Mouse (Mus musculus) forebrain, embryonic 14.5 days (tissue): ENCODE measurements around the gene Midn. TPM values are rescaled to one million over a fixed set of nuclear protein-coding genes. Genes with fewer than 3 reads are reported as not detected.

ENCODE experiments used
- ATAC-seq: fragments of 200-750 bp; cut with Nextera tagmentation; 2 replicates; pipeline ENCODE4 v1.8.0; 2017; ENCODE audit warnings: mild to moderate bottlenecking, moderate library complexity
- DNase-seq: peaks from one replicate; pipeline ENCODE4 v3.0.0-alpha.2; 2015; ENCODE audit warnings: low spot score
- H3K27ac ChIP-seq: fragments of 300-500 bp; sonication (generic); 2 replicates; pipeline ENCODE4 v1.5.1; 2014; ENCODE audit warnings: low read depth, mild to moderate bottlenecking, control low read depth, low read length, moderate library complexity
- H3K27me3 ChIP-seq: fragments of 300-500 bp; sonication (generic); replicated peaks from 2 replicates; pipeline ENCODE4 v1.6.1; 2014; ENCODE audit warnings: low read length, control low read depth, mixed read lengths; ENCODE audit not compliant: control insufficient read depth, insufficient read depth
- H3K36me3 ChIP-seq: fragments of 300-500 bp; sonication (generic); 2 replicates; pipeline ENCODE4 v1.6.1; 2014; ENCODE audit warnings: low read length, control low read depth; ENCODE audit not compliant: control insufficient read depth, insufficient read depth
- H3K4me1 ChIP-seq: fragments of 300-500 bp; sonication (generic); 2 replicates; pipeline ENCODE4 v1.6.1; 2014; ENCODE audit warnings: antibody characterized with exemption, low read length, control low read depth; ENCODE audit not compliant: control insufficient read depth, insufficient read depth
- H3K4me2 ChIP-seq: fragments of 300-500 bp; sonication (generic); 2 replicates; pipeline ENCODE4 v1.6.1; 2014; ENCODE audit warnings: mild to moderate bottlenecking, control low read depth, low read length
- H3K4me3 ChIP-seq: fragments of 300-500 bp; sonication (generic); 2 replicates; pipeline ENCODE4 v1.5.1; 2014; ENCODE audit warnings: low read depth, low read length, control low read depth
- H3K9ac ChIP-seq: fragments of 300-500 bp; sonication (generic); 2 replicates; pipeline ENCODE4 v1.6.1; 2014; ENCODE audit warnings: mild to moderate bottlenecking, low read length, control low read depth, moderate library complexity
- H3K9me3 ChIP-seq: fragments of 300-500 bp; sonication (generic); replicated peaks from 2 replicates; pipeline ENCODE4 v1.6.1; 2016; ENCODE audit warnings: low read length, control low read depth, mixed read lengths; ENCODE audit not compliant: control insufficient read depth
- WGBS: fragments of 180-500 bp; shearing (Covaris S2); extraction: QIAGEN DNeasy Blood & Tissue Kit; methylation state at CpG from one replicate; pipeline ENCODE4 v1.1.7; 2014; 5-methylcytosine and 5-hydroxymethylcytosine counted together
- polyA plus RNA-seq: library from polyadenylated mRNA; unstranded; fragments of >200 nt; fragmentation: Nextera tagmentation; extraction: Ambion mirVana; gene quantifications from 2 replicates; pipeline ENCODE4 v1.2.1, GENCODE M21; 2014

Midn gene
- polyA plus RNA-seq, 1 experiment from 2014 or later, result 67.0 TPM

GRCm38 (mm10) chr10:80207676-80208075 is 59.6 kb downstream of the Midn start:
- no peak overlapping the region for H3K4me3 ChIP-seq
- 51% methylated on average over 10 of the region's 10 CpGs for WGBS
- no peak overlapping the region for H3K4me2 ChIP-seq
- H3K27me3 ChIP-seq, result no peaks in the 10 kb centered on the region
- ATAC-seq, result no peak
- H3K4me1 ChIP-seq, result peaks cover 11% of the 10 kb centered on the region
- H3K9ac ChIP-seq, result peak overlapping the region; percentile 1; the same call in 1 of the 2 replicates
- H3K27ac ChIP-seq, result no peak overlapping the region
- no peaks in the 10 kb centered on the region for H3K36me3 ChIP-seq
- no peaks in the 10 kb centered on the region for H3K9me3 ChIP-seq
- DNase-seq, result no peak

Other genes with a start within 250 kb of the Midn start
- 40.5 and 47.6 TPM in 2 replicates for gene Med16, start 239.3 kb upstream of the Midn start, polyA plus RNA-seq
- gene Gm26602, start 237.4 kb upstream of the Midn start, polyA plus RNA-seq, result 6.0 and 21.9 TPM in 2 replicates
- 1.6 and 1.8 TPM in 2 replicates for gene Kiss1r, start 231.3 kb upstream of the Midn start, polyA plus RNA-seq
- gene R3hdm4, start 227.1 kb upstream of the Midn start, polyA plus RNA-seq, result 175 and 197 TPM in 2 replicates
- gene Arid3a, start 221.2 kb upstream of the Midn start, polyA plus RNA-seq, result 1.1 and 2.3 TPM in 2 replicates
- gene Wdr18, start 188.1 kb upstream of the Midn start, polyA plus RNA-seq, result 96.4 and 101 TPM in 2 replicates
- gene Grin3b, start 177.6 kb upstream of the Midn start, polyA plus RNA-seq, result 0.23 and 0.40 TPM in 2 replicates
- gene Tmem259, start 163.9 kb upstream of the Midn start, polyA plus RNA-seq, result 10.5 and 13.4 TPM in 2 replicates
- gene Cnn2, start 159.7 kb upstream of the Midn start, polyA plus RNA-seq, result 33.2 and 40.0 TPM in 2 replicates
- gene Abca7, start 151.8 kb upstream of the Midn start, polyA plus RNA-seq, result 2.1 and 3.1 TPM in 2 replicates
- 1.1 and 1.5 TPM in 2 replicates for gene Arhgap45, start 131.6 kb upstream of the Midn start, polyA plus RNA-seq
- gene Polr2e, start 108.5 kb upstream of the Midn start, polyA plus RNA-seq, result 205 and 219 TPM in 2 replicates
- 555 and 632 TPM in 2 replicates for gene Gpx4, start 101.1 kb upstream of the Midn start, polyA plus RNA-seq
- 8.1 and 11.1 TPM in 2 replicates for gene Sbno2, start 42.7 kb upstream of the Midn start, polyA plus RNA-seq
- 25.5 and 27.7 TPM in 2 replicates for gene Stk11, start 32.5 kb upstream of the Midn start, polyA plus RNA-seq
- 412 and 467 TPM in 2 replicates for gene Atp5d, start 9.6 kb upstream of the Midn start, polyA plus RNA-seq
- 41.0 and 42.4 TPM in 2 replicates for gene Cbarp, start 7.4 kb upstream of the Midn start, polyA plus RNA-seq
- 239 and 266 TPM in 2 replicates for gene Cirbp, start 17.7 kb downstream of the Midn start, polyA plus RNA-seq
- 7.2 and 9.0 TPM in 2 replicates for gene 1600002K03Rik, start 24.7 kb downstream of the Midn start, polyA plus RNA-seq
- gene Efna2, start 31.2 kb downstream of the Midn start, polyA plus RNA-seq, result 14.5 and 20.6 TPM in 2 replicates
- gene Mum1, start 78.2 kb downstream of the Midn start, polyA plus RNA-seq, result 39.6 and 42.4 TPM in 2 replicates
- gene Ndufs7, start 100.8 kb downstream of the Midn start, polyA plus RNA-seq, result 269 and 351 TPM in 2 replicates
- 18.7 and 21.0 TPM in 2 replicates for gene Gamt, start 112.7 kb downstream of the Midn start, polyA plus RNA-seq
- 44.5 and 46.0 TPM in 2 replicates for gene Dazap1, start 113.2 kb downstream of the Midn start, polyA plus RNA-seq
- gene Rps15, start 144.2 kb downstream of the Midn start, polyA plus RNA-seq, result 694 and 922 TPM in 2 replicates
- gene Apc2, start 147.7 kb downstream of the Midn start, polyA plus RNA-seq, result 154 and 213 TPM in 2 replicates
- 39.2 and 40.8 TPM in 2 replicates for gene 2310011J03Rik, start 172.3 kb downstream of the Midn start, polyA plus RNA-seq
- gene Pcsk4, start 181.2 kb downstream of the Midn start, polyA plus RNA-seq, result 1.6 and 2.4 TPM in 2 replicates
- gene Reep6, start 181.7 kb downstream of the Midn start, polyA plus RNA-seq, result 2.3 and 2.7 TPM in 2 replicates
- gene Adamtsl5, start 200.1 kb downstream of the Midn start, polyA plus RNA-seq, result 0.48 and 0.52 TPM in 2 replicates
- 1.2 and 1.9 TPM in 2 replicates for gene Plk5, start 208.2 kb downstream of the Midn start, polyA plus RNA-seq
- 16.9 and 17.8 TPM in 2 replicates for gene Mex3d, start 239.4 kb downstream of the Midn start, polyA plus RNA-seq